Mouse (Mus musculus): ENCODE data around the gene Xndc1. TPM values are rescaled to one million over a fixed set of nuclear protein-coding genes. Genes with fewer than 3 reads are reported as not detected.
"Not testable (repeated sequence)": the region's sequence is repeated elsewhere in the genome, so short reads cannot be mapped to it uniquely, and the experiment has no call there.

Xndc1 gene
- polyA plus RNA-seq, 1 experiment from 2014 or later, result 22.7 TPM

- ATAC-seq (replicated peaks; ENCODE audit: low FRiP score, low TSS enrichment, low read depth) (no peak), DNase-seq (ENCODE audit: low spot score) (no peak)
- 81% methylated on average over 2 of the region's 2 CpGs for WGBS
- peaks cover 72% of the 10 kb centered on the region for H3K36me3 ChIP-seq (ENCODE audit: control insufficient read depth, insufficient read depth, low read length)
- H3K4me2 ChIP-seq (ENCODE audit: low read length), result no peak overlapping the region
- no peaks in the 10 kb centered on the region for H3K9me3 ChIP-seq (ENCODE audit: control insufficient read depth, low read length)
- no peak overlapping the region for H3K9ac ChIP-seq (ENCODE audit: low read length)
- H3K4me1 ChIP-seq (replicated peaks; ENCODE audit: control insufficient read depth, insufficient read depth, low read length), result no peaks in the 10 kb centered on the region
- H3K27me3 ChIP-seq (replicated peaks; ENCODE audit: control insufficient read depth, insufficient read depth, low read length), result no peaks in the 10 kb centered on the region
- no peak overlapping the region for H3K4me3 ChIP-seq (ENCODE audit: low read depth, low read length)
- no peak overlapping the region for H3K27ac ChIP-seq (ENCODE audit: low read depth)
Measured at GRCm38 (mm10) chr7:102025187-102026119, 39.9 kb upstream of the Xndc1 start.

DNA sequence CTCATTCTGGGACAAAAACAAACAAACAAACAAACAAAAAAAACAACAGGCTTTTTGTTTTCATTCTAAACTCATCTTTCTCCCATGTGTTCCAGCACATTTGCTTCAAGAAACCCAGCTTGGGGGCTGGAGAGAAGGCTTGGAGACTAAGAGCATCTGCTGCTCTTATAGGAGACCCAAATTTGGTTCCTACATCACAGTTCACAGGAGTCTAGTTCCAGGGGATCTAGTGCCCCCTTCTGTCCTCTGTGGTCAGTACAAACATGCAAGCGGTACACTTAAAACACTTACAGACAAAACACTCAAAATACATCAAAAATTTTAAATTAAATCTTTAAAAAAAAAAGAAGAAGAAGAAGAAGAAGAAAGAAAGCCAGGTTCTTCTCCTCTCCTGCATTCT, 30.4 kb upstream of the Xndc1 start:
- H3K4me1 ChIP-seq (replicated peaks; ENCODE audit: control insufficient read depth, insufficient read depth, low read length), result no peaks in the 10 kb centered on the region
- no peak overlapping the region for H3K4me3 ChIP-seq (ENCODE audit: low read depth, low read length)
- no peaks in the 10 kb centered on the region for H3K27me3 ChIP-seq (replicated peaks; ENCODE audit: control insufficient read depth, insufficient read depth, low read length)
- no peaks in the 10 kb centered on the region for H3K9me3 ChIP-seq (ENCODE audit: control insufficient read depth, low read length)
- 97% methylated on average over 1 of the region's 1 CpGs for WGBS
- ATAC-seq (replicated peaks; ENCODE audit: low FRiP score, low TSS enrichment, low read depth) (no peak), DNase-seq (ENCODE audit: low spot score) (no peak)
- H3K36me3 ChIP-seq (ENCODE audit: control insufficient read depth, insufficient read depth, low read length), result peaks cover 87% of the 10 kb centered on the region
- no peak overlapping the region for H3K27ac ChIP-seq (ENCODE audit: low read depth)
- no peak overlapping the region for H3K4me2 ChIP-seq (ENCODE audit: low read length)
- no peak overlapping the region for H3K9ac ChIP-seq (ENCODE audit: low read length)

GRCm38 (mm10) chr7:102035534-102035933, 29.8 kb upstream of the Xndc1 start:
- Histone ChIP-seq H3K4me3 (ENCODE audit: low read depth, low read length) (no peak overlapping the region), H3K4me1 (replicated peaks; ENCODE audit: control insufficient read depth, insufficient read depth, low read length) (no peaks in the 10 kb centered on the region), H3K9me3 (ENCODE audit: control insufficient read depth, low read length) (no peaks in the 10 kb centered on the region), H3K36me3 (ENCODE audit: control insufficient read depth, insufficient read depth, low read length) (peaks cover 87% of the 10 kb centered on the region), H3K4me2 (ENCODE audit: low read length) (no peak overlapping the region), H3K9ac (ENCODE audit: low read length) (no peak overlapping the region), H3K27ac (ENCODE audit: low read depth) (no peak overlapping the region), H3K27me3 (replicated peaks; ENCODE audit: control insufficient read depth, insufficient read depth, low read length) (no peaks in the 10 kb centered on the region)
- no peak for ATAC-seq (replicated peaks; ENCODE audit: low FRiP score, low TSS enrichment, low read depth)
- no peak for DNase-seq (ENCODE audit: low spot score)
- 94% methylated on average over 2 of the region's 2 CpGs for WGBS

GRCm38 (mm10) chr7:102037318-102037717, 28.0 kb upstream of the Xndc1 start:
- Histone ChIP-seq H3K4me3 (ENCODE audit: low read depth, low read length) (no peak overlapping the region), H3K9me3 (ENCODE audit: control insufficient read depth, low read length) (no peaks in the 10 kb centered on the region), H3K27ac (ENCODE audit: low read depth) (no peak overlapping the region), H3K4me2 (ENCODE audit: low read length) (no peak overlapping the region), H3K4me1 (replicated peaks; ENCODE audit: control insufficient read depth, insufficient read depth, low read length) (no peaks in the 10 kb centered on the region), H3K27me3 (replicated peaks; ENCODE audit: control insufficient read depth, insufficient read depth, low read length) (no peaks in the 10 kb centered on the region), H3K9ac (ENCODE audit: low read length) (no peak overlapping the region), H3K36me3 (ENCODE audit: control insufficient read depth, insufficient read depth, low read length) (peaks cover 97% of the 10 kb centered on the region)
- ATAC-seq (replicated peaks; ENCODE audit: low FRiP score, low TSS enrichment, low read depth) (no peak), DNase-seq (ENCODE audit: low spot score) (no peak)
- WGBS, result 93% methylated on average over 3 of the region's 3 CpGs

GRCm38 (mm10) chr7:102042314-102042713, 23.0 kb upstream of the Xndc1 start:
- DNase-seq (ENCODE audit: low spot score), result no peak
- 72% methylated on average over 2 of the region's 2 CpGs for WGBS
- ATAC-seq (replicated peaks; ENCODE audit: low FRiP score, low TSS enrichment, low read depth), result no peak

DNA sequence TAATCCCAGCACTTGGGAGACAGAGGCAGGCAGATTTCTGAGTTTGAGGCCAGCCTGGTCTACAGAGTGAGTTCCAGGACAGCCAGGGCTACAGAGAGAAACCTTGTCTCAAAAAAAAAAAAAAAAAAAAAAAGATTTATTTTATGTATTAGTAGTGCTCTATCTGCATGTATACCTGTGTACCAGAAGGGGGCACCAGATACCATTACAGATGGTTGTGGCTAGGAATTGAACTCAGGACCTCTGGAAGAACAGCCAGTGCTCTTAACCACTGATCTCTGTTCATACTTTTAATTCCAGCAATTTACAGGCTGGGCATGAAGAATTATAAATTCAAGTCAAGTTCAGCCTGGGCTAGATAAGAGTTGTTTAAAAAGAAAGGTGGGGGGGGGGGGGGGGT, 16.8 kb upstream of the Xndc1 start:
- ATAC-seq (replicated peaks; ENCODE audit: low FRiP score, low TSS enrichment, low read depth), result not testable (repeated sequence)

More at GRCm38 (mm10) chr7:102042314-102042713, 23.0 kb upstream of the Xndc1 start:
- H3K4me3 ChIP-seq (ENCODE audit: low read depth, low read length), result no peak overlapping the region
- no peaks in the 10 kb centered on the region for H3K9me3 ChIP-seq (ENCODE audit: control insufficient read depth, low read length)
- no peak overlapping the region for H3K9ac ChIP-seq (ENCODE audit: low read length)
- H3K4me1 ChIP-seq (replicated peaks; ENCODE audit: control insufficient read depth, insufficient read depth, low read length), result no peaks in the 10 kb centered on the region
- no peak overlapping the region for H3K4me2 ChIP-seq (ENCODE audit: low read length)
- no peak overlapping the region for H3K27ac ChIP-seq (ENCODE audit: low read depth)
- peaks cover 49% of the 10 kb centered on the region for H3K36me3 ChIP-seq (ENCODE audit: control insufficient read depth, insufficient read depth, low read length)
- no peaks in the 10 kb centered on the region for H3K27me3 ChIP-seq (replicated peaks; ENCODE audit: control insufficient read depth, insufficient read depth, low read length)

DNA sequence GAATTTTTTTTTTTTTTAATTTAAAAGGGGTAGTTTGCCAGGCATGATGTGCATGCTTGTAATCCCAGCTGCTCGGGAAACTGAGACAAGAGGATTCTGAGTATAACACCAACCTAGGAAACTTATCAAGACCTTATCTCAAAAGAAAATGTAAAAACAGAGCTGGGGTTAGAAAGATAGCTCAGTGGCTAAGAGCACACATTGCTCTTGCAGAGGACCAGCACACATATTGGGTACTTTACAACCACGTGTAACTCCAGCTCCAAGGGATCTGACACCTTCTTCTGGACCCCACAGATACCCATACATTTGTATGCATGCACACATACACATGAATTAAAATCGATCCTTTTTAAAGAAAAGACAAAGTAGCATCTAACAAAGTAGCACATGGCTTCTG, 4.0 kb upstream of the Xndc1 start:
- Histone ChIP-seq H3K4me2 (ENCODE audit: low read length) (no peak overlapping the region), H3K9me3 (ENCODE audit: control insufficient read depth, low read length) (no peaks in the 10 kb centered on the region)

More for the DNA sequence above, 16.8 kb upstream of the Xndc1 start:
- H3K4me1 ChIP-seq (replicated peaks; ENCODE audit: control insufficient read depth, insufficient read depth, low read length); H3K27me3 ChIP-seq (replicated peaks; ENCODE audit: control insufficient read depth, insufficient read depth, low read length); DNase-seq (ENCODE audit: low spot score); H3K4me2 ChIP-seq (ENCODE audit: low read length); H3K4me3 ChIP-seq (ENCODE audit: low read depth, low read length); H3K9ac ChIP-seq (ENCODE audit: low read length); H3K9me3 ChIP-seq (ENCODE audit: control insufficient read depth, low read length); H3K27ac ChIP-seq (ENCODE audit: low read depth): not testable (repeated sequence)
- H3K36me3 ChIP-seq (ENCODE audit: control insufficient read depth, insufficient read depth, low read length), result peaks cover 16% of the 10 kb centered on the region; the same call in 1 of the 2 replicates

GRCm38 (mm10) chr7:102062203-102062602, 3.1 kb upstream of the Xndc1 start:
- peak overlapping the region; percentile 25 for H3K4me2 ChIP-seq (ENCODE audit: low read length)
- 82% methylated on average over 1 of the region's 1 CpGs for WGBS
- ATAC-seq (replicated peaks; ENCODE audit: low FRiP score, low TSS enrichment, low read depth), result no peak

More for the DNA sequence above, 4.0 kb upstream of the Xndc1 start:
- peaks cover 33% of the 10 kb centered on the region for H3K36me3 ChIP-seq (ENCODE audit: control insufficient read depth, insufficient read depth, low read length)
- H3K4me1 ChIP-seq (replicated peaks; ENCODE audit: control insufficient read depth, insufficient read depth, low read length), result peaks cover 17% of the 10 kb centered on the region
- no peak for ATAC-seq (replicated peaks; ENCODE audit: low FRiP score, low TSS enrichment, low read depth)
- 83% methylated on average over 3 of the region's 3 CpGs for WGBS
- no peak overlapping the region for H3K4me3 ChIP-seq (ENCODE audit: low read depth, low read length)
- H3K9ac ChIP-seq (ENCODE audit: low read length), result no peak overlapping the region
- no peak overlapping the region for H3K27ac ChIP-seq (ENCODE audit: low read depth)
- no peaks in the 10 kb centered on the region for H3K27me3 ChIP-seq (replicated peaks; ENCODE audit: control insufficient read depth, insufficient read depth, low read length)
- no peak for DNase-seq (ENCODE audit: low spot score)

GRCm38 (mm10) chr7:102063891-102064290, 1.4 kb upstream of the Xndc1 start:
- no peak overlapping the region for H3K9ac ChIP-seq (ENCODE audit: low read length)

More at GRCm38 (mm10) chr7:102062203-102062602, 3.1 kb upstream of the Xndc1 start:
- Histone ChIP-seq H3K4me3 (ENCODE audit: low read depth, low read length) (no peak overlapping the region), H3K36me3 (ENCODE audit: control insufficient read depth, insufficient read depth, low read length) (peaks cover 25% of the 10 kb centered on the region), H3K9me3 (ENCODE audit: control insufficient read depth, low read length) (no peaks in the 10 kb centered on the region), H3K27me3 (replicated peaks; ENCODE audit: control insufficient read depth, insufficient read depth, low read length) (no peaks in the 10 kb centered on the region), H3K9ac (ENCODE audit: low read length) (no peak overlapping the region), H3K4me1 (replicated peaks; ENCODE audit: control insufficient read depth, insufficient read depth, low read length) (peaks cover 21% of the 10 kb centered on the region), H3K27ac (ENCODE audit: low read depth) (no peak overlapping the region; the same call in 1 of the 2 replicates)
- no peak for DNase-seq (ENCODE audit: low spot score)

More at GRCm38 (mm10) chr7:102063891-102064290, 1.4 kb upstream of the Xndc1 start:
- peaks cover 21% of the 10 kb centered on the region for H3K4me1 ChIP-seq (replicated peaks; ENCODE audit: control insufficient read depth, insufficient read depth, low read length)
- WGBS, result 76% methylated on average over 9 of the region's 9 CpGs
- H3K4me2 ChIP-seq (ENCODE audit: low read length), result peak overlapping the region; percentile 90
- DNase-seq (ENCODE audit: low spot score) (no peak), ATAC-seq (replicated peaks; ENCODE audit: low FRiP score, low TSS enrichment, low read depth) (no peak)
- H3K27me3 ChIP-seq (replicated peaks; ENCODE audit: control insufficient read depth, insufficient read depth, low read length), result no peaks in the 10 kb centered on the region
- no peak overlapping the region for H3K27ac ChIP-seq (ENCODE audit: low read depth)
- H3K9me3 ChIP-seq (ENCODE audit: control insufficient read depth, low read length), result no peaks in the 10 kb centered on the region
- peak overlapping the region; percentile 73 for H3K4me3 ChIP-seq (ENCODE audit: low read depth, low read length)
- H3K36me3 ChIP-seq (ENCODE audit: control insufficient read depth, insufficient read depth, low read length), result peaks cover 18% of the 10 kb centered on the region
